Mouse (Mus musculus): ENCODE measurements around the gene Bcl7b.
"Not testable (repeated sequence)": the region's sequence is repeated elsewhere in the genome, so short reads cannot be mapped to it uniquely, and the experiment has no call there.

The Bcl7b gene

DNA sequence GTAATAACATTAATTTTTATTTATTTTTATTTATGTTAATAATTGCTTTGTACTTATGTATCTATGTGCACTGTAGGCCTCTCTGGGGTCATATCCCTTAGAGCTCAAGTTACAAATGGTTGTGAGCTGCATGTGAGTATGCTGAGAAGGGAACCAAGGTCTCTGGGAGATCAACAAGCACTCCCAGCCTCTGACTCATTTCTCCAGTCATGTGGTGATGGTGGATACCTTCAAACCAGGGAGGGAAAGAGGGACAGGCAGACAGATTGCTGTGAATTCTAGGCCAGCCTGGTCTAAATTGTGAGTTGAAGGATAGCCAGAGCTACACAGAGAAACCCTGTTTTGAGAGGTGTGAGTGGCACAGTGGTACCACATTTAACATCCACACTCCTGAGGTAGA lies 52.9 kb downstream of the Bcl7b start:
- no peak for DNase-seq

GRCm38 (mm10) chr5:135222066-135222465 lies 54.0 kb downstream of the Bcl7b start:
- DNase-seq: no peak

- no peak for DNase-seq
Measured at GRCm38 (mm10) chr5:135224169-135224568, 56.1 kb downstream of the Bcl7b start.

DNA sequence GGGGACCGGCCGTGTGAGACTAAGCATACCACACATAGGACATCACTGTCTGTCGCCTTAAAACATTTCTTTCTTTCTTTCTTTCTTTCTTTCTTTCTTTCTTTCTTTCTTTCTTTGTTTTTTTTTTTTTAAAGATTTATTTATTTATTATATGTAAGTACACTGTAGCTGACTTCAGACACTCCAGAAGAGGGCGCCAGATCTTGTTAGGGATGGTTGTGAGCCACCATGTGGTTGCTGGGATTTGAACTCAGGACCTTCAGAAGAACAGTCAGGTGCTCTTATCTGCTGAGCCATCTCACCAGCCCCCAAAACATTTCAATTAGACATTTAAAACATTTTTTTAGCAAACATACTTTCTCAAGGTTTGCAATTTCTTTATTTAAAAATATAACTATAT lies 57.8 kb downstream of the Bcl7b start:
- not testable (repeated sequence) for DNase-seq

GRCm38 (mm10) chr5:135230186-135230585 lies 62.1 kb downstream of the Bcl7b start:
- no peak for DNase-seq

All from cerebellum, adult 18-20 months (tissue).